Mouse (Mus musculus) liver, embryonic 14.5 days (tissue): Measurements from ENCODE around the gene Dhrs4.

Experiments
- CTCF ChIP-seq: IDR thresholded peaks from 2 replicates; pipeline ENCODE4 v1.5.1; 2016; ENCODE audit warnings: antibody characterized with exemption, low read depth, control low read depth
- EP300 ChIP-seq: IDR thresholded peaks from 2 replicates; pipeline ENCODE4 v1.6.1; 2016; ENCODE audit warnings: antibody characterized with exemption, low read depth

DNA sequence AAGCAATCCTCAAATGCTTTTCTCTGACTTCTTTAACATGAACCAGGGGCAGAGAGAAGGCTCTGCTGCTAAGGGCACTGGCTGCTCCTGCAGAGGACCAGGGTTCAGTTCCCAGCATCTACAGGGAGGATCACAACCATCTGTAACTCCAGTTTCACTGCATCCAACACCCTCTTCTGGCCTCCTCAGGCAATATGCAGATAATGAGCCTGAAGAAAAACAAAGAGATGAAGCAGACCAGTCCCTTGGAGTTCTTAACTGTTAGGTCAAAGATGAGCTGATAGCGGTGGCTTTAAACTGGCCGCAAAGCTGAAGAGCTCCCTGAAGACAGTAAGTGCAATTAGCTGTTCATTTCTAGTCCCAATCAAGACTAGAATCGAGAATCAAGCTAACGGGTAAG lies 48.3 kb upstream of the Dhrs4 start:
- TF ChIP-seq CTCF (no peak), EP300 (no peak)
